Mouse (Mus musculus) neutrophil, adult 59 days (primary cell): ENCODE measurements around the gene Tssc4. TPM values are rescaled to one million over a fixed set of nuclear protein-coding genes. Genes with fewer than 3 reads are reported as not detected.

Experiments
- total RNA-seq, 2 experiments: library from RNA; stranded (reverse); gene quantifications; 1 replicate in 1 of 2; 2 replicates in 1 of 2; pipeline ENCODE4 v1.2.4; 2023

Tssc4 gene
- 10 to 100 TPM; 14.1 to 19.1 TPM for total RNA-seq

DNA sequence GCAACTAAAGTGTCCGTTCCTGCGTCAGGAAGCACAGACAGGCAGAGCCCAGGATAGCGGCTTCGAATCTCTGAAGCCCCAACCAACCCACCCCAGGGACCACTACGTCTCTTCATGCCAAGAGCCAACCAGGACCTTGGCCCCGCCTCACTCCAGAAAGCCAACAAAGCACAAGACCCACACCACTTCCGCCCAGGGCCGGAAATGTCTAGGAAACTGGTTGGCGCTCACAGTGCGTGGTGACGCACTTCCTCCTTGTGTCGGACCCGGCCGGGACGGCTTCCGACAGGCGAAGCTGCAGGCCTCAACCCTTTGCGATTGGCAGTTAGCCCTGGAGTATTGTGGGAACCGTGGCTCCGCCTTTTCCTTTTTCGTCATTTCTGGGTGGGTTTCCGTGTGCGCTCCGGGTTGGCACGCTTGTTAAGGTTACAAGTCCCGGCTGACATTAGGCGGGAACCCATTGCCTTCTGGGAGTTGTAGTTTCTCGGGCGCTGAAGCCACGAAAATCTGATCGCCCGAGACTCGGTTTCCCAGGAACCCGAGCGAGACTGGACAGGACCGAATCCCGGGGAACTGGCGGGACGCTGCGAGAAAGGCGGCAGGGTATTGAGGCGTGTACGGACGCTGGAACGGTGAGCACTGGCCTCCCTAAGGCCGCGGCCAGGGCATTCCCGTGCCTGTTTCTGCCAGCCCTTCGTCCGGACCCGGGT, at the start of gene Tssc4:
Gene Tssc4, plus strand, starts transcription at position 368 of the 710 bp plus-strand sequence.

DNA sequence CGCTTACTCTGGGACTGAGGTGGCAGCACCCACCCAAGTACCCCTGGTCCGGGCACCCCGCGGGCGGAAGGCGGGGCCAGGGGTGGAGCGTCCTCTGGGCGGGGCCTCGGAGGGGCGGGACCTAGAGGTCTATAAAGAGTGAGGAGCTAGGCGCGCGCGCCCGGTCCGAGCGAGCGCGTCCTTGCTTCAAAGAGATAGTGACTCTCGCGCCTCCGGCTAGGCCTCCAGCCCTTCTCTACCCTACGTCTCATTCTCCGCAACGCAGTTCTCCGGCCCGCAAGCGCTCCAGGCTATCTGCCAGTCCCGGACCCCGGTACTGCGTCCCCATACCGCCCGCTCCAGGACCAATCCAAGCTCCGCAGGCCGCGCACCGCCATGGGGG, 16.4 kb upstream of the Tssc4 start, which contains the start of gene Cd81:
Gene Cd81, plus strand, starts transcription at position 114 of the 382 bp plus-strand sequence.

DNA sequence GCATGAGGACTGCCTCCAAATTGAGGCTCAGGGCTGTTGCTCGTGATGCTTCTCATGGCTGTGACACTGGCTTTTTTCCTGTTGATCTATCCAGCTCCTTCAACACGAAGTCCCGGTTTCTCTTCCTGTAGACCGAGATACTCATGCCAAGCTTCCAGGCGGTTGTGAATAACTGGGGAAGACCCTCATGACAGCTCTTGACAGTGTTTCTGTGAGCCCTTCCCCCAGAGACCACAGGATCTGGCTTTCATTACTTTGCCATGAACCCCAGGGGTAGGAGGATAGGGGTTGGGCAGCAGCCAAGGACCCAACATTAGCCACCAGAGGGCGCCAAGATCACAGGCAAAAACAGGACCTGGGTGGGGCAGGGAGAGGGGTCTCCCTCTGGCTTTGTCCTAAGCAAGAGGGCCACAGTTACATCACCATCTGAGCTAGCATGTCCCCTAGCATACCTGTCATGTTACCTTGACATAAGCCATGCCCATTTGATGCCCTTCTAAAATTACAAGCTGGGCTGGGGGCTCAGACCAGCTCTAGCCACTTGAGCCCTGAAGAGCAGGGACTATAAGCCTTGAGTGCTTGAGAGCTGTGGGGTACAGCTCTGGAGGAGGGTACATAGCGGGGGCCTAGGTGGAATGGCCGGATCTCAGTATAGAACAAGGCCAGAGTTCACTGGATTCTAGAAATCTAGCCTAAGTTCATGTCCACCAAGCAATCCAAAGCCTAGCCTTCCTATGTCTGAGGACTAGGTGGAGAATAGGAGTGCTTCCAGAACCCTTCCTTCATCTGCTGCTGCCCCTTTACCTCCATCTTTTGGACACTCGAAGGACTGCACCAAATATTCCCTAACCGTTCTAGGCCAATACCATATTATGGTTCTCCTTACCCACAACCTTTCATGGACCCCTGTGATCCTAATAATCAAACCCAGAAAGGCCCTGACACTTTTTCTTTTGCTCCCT, 25.8 kb downstream of the Tssc4 start, which contains the start of gene Trpm5:
Gene Trpm5, minus strand, starts transcription at position 51 of the 962 bp plus-strand sequence.

DNA sequence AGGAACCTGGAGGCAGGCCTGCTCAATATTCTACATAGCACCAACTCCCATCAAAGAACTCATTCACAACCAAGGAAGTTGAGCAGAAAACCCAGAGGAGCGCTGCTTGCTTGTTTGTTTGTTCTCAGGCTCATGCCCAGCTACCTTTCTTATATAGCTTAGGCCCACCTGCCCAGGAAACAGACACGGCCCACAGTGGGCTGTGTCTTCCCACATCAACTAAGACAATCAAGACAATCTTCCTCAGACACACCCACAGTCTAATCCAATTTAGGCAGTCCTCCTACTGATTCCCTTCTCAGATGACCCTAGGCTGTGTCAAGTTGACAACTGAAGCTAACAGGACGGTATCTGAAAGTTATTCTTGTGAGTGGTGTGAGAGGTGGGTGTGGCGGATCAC, 37.0 kb downstream of the Tssc4 start, which contains the start of gene Kcnq1:
Gene Kcnq1, plus strand, starts transcription at position 301 of the 400 bp plus-strand sequence.

Other genes with a start within 250 kb of the Tssc4 start
- gene Th, start 138.1 kb upstream of the Tssc4 start, total RNA-seq = under 1 TPM in 1 of 2 experiments, not detected in 1; 0.36 TPM
- 1 to 10 TPM; 3.8 to 4.0 TPM for gene Ascl2, start 100.0 kb upstream of the Tssc4 start, total RNA-seq
- 10 to 100 TPM; 55.9 to 63.9 TPM for gene Tspan32, start 64.2 kb upstream of the Tssc4 start, total RNA-seq
- 10 to 100 TPM; 46.7 to 55.6 TPM for gene Cd81, start 16.5 kb upstream of the Tssc4 start, total RNA-seq
- gene Trpm5, start 25.4 kb downstream of the Tssc4 start, total RNA-seq = under 1 TPM; 0.09 TPM
- gene Kcnq1, start 37.1 kb downstream of the Tssc4 start, total RNA-seq = not detected